Mouse (Mus musculus): ENCODE data around the gene Lurap1l.
"Not testable (repeated sequence)": the region's sequence is repeated elsewhere in the genome, so short reads cannot be mapped to it uniquely, and the experiment has no call there.

Lurap1l gene

GRCm38 (mm10) chr4:80910481-80910870 is at the start of gene Lurap1l:
Gene Lurap1l, plus strand, starts transcription at chr4:80910646.
- DNase-seq, result peak; percentile 70 to 81

DNA sequence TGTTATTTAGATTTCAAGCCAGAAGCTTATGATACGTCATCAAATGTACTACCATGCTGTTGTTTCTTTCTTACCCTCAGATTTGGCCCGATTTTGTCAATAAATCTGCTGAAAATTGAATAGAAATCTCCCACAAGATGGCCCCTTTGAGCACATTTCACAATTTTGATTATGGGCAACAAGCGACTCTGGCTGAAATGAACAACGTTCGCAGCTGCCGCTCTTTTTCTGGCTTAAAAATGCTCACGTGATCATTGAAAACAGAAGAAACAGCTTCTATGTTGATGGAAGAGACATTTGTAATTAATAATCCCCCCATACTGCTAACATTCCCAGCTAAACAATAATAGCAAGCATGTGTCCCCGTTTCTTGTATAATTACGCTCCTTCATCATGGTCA is 47.5 kb upstream of the Lurap1l start:
- no peak for DNase-seq

- no peak for DNase-seq
Measured at GRCm38 (mm10) chr4:80863906-80864305, 46.5 kb upstream of the Lurap1l start.

- no peak for DNase-seq
Measured at GRCm38 (mm10) chr4:80864511-80864922, 45.9 kb upstream of the Lurap1l start.

- DNase-seq, result no peak
Measured at GRCm38 (mm10) chr4:80866065-80866464, 44.4 kb upstream of the Lurap1l start.

DNA sequence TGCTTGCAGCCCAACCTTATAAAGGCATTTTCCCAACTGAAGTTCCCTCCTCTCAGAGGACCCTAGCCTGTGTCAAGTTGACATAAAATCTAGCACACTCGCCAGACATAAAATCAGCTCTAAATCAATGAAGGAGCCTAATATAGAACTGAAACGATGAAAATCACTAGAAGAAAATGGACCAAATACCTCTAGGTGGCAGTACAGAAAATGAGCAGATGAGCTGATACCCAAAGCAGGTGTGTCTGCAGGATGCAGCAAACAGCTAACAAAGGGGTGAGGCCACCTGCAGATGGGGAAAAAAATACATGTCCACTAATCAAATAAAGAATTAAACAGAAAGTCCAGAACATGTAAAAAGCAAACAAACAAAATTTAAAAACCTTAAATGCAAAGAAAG is 40.8 kb upstream of the Lurap1l start:
- no peak for DNase-seq

DNA sequence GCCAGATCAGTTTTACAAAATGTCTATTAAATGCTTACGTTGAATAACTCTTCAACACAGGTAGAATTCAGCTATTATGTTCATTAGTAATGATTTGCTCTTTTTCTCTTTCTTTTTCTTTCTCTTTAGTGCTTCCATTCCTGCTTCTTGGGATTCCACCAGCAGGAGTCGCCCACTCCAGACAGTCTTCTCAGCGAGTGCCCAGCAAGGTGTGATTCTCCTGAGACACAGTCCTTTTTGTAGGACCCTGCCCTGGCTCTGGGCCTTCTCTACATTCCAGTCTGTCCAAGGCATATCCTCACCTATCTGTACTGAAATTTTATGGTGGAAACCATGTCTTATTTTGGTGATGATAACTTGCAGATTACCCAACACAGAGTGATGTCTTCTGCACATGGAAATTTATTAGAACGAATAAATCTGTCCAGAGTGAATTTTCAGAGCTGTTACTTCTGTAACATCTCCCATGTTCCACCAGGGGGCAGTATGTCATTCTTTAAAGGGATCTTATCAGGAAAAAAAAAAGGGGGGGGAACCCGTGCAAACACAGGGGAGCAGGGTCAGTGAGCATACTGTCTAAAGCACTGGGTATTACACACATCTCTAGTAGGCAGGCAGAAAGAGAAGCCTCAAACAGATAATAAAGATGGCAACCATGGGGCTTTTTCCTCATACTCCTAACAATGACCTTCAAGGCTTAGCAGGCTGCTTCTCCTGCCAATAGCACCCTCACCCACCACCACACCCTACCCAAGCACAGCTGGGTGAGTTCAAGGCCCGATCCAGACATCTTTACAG is 37.4 kb upstream of the Lurap1l start:
- peak in 1 of 2 experiments; percentile 3 for DNase-seq

DNA sequence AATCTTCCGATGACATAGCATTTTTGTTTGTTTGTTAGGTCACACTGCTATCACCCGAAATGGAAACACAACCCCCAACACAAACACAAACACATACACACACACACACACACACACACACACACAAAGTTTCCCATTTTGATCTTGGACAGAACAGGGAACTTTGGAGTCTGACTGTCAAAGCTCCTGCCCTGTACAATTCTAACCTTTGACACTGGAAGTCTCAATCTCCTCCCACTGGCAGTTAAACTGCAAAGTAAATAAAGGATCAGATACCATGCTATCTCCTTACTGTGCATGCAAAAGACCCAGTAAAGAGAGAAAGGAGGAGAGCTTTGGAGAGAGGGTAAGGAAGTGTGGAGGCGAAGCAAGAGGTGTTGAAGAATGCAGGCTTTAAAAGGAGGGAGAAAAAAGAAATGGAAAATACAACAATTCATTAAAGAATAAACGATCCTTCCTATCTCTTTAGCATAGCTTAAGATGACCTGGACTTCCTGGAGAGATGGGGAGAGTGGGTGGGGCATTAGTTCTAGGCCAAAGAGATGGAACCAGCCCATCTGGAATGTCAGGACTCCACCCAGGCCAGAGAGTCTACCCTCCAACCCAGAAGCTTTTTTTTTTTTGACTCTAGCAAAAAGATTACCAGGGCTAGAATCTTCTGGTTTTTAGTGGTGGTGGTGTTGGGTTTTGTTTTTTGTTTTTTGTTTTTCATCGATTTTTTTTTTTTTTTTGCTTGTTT is 36.2 kb upstream of the Lurap1l start:
- peak in 1 of 2 experiments; percentile 12 for DNase-seq

DNA sequence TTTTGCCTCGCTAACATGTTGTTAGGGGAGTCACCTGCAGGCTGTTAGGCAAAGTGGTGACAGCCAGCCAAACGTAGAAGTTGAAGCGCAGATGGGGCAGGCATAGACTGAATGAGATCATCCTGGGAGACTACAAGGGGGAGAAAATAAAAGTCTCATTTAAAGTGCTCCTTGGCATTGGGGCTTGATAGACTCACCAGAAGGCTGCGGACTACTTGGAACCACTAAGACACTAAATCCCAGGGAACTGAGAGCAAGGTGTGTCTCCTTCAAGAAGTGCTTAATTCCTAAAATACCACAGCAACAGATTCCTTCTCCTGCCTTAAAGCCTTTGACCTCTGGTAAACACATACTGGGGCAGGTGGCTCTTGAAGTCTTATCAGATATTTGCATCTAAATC is 35.4 kb upstream of the Lurap1l start:
- DNase-seq, result no peak

- DNase-seq, result no peak
Measured at GRCm38 (mm10) chr4:80881996-80882599, 28.3 kb upstream of the Lurap1l start.

DNA sequence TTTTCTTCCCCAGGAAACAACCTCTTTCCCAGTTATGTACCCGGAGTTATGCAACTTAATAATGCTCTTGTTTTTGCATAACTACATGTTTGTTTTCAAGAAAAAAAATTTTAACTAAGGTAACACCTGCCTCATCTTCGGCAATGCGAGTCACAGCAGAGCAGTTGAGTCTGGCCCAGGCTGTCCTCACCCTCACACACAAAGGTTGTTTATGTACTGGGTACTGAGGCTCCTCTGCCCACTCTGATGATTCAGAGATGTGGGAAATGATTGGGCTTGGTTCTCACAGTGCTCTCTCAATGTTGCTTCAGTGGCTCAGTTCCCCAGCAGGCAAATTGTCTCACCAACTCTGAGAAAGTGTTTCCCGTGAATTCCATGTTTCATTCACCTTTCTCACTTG is 23.8 kb upstream of the Lurap1l start:
- DNase-seq, result no peak

DNA sequence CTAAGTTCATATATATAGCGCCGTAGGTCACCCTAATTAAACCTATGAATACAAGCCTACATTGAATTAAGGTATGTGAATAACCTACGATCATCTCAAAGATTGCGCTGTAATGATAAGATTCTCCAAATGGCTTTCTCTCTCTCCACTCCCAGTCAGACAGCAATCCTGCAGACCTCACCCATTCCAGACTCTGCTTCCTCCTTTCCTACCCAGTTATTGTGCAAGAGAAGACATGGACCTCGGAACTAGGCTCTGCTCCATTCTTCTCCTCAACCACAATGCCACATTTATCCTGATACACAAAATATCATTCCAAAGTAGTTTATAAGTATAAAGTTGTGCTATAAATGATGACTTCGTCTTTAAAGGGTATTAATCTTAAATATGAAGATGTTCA is 19.4 kb upstream of the Lurap1l start:
- DNase-seq, result no peak

DNA sequence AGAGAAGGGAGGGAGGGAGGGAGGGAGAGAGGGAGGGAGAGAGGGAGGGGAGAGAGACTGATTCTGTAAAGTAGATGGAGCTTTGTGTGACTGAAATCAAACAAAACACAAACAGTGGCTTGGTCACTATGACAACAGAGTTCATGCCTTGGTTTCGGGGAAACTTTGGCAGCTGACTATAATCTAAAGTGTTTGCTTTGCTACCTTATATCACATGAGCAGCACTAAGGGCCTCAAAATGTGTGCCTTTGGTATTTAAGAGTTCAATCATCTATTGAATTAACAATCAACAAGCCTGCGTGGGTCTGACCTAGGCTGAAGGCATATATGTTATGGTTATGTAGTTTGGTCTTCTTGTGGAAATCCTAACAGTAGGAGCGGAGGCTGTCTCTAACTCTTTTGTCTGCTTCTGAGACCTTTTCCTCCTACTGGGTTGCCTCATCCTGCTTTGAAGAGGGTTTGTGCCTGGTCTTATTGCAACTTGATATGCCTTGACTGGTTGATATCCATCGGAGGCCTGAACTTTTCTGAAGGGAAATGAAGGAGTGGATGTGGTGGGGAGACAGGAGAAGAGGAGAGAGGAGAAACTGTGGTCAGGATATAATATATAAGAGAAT is 15.1 kb upstream of the Lurap1l start:
- no peak for DNase-seq

GRCm38 (mm10) chr4:80906726-80907125 is 3.7 kb upstream of the Lurap1l start:
- no peak for DNase-seq

DNA sequence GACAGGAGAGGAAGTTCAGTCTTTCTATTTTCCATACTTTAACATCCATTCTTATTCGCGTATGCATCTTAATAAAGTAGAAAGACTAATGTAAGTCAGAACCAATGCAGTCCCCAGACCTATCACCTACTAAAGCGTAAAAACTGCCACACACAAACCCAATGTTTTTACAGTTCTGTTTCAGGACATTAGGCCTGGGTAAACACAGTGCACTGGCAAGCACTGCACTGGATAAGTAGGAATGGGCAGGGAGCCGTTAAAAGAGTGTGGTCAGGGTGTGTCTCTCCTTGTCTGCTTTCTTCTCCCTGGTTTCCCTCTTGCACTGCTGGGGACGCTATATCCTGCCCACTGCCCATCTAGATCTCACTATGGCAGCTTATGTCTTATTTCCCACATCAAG is 2.5 kb upstream of the Lurap1l start:
- DNase-seq, result no peak

- DNase-seq, result no peak
Measured at GRCm38 (mm10) chr4:80908902-80909301, 1.5 kb upstream of the Lurap1l start.

- peak; percentile 14 to 36 for DNase-seq
Measured at GRCm38 (mm10) chr4:80910871-80911701, 640 bp downstream of the Lurap1l start.

- peak; percentile 88 to 91 for DNase-seq
Measured at GRCm38 (mm10) chr4:80911706-80912540, 1.5 kb downstream of the Lurap1l start.

DNA sequence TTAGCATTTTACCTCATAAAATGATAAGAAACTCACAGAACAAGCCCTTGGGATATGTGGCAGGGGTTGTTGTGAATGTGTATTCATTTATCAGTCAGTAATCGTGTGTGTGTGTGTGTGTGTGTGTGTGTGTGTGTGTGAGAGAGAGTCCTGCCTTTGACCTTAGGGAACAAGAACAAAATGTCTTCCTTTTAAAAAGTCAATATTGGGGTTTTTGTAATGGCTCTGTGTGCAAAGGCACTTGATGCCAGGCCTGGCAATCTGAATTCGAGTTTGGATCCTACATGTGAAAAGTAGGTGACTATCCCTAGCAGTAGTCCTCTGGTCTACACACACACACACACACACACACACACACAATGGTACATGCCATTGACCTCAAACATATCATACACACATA is 4.8 kb downstream of the Lurap1l start:
- DNase-seq, result no peak

DNA sequence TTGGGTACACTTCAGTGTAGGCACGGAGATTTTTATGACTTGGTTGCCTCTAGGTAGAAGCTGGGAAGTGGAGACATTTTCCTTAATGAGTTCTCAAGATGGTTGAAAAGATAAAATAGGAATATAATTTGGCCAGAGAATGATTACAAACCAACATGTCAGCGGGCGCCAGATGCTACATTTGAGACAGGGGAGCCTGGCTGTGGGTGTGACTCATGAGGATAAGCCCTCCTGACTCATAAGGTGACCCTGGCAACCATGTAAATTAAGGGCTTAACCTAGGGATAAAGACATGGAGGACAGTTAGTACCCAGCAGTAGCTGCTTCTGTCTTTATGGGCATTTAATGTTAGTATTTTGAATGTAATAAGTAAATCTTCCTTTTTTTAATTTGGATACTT is 6.2 kb downstream of the Lurap1l start:
- no peak for DNase-seq

DNA sequence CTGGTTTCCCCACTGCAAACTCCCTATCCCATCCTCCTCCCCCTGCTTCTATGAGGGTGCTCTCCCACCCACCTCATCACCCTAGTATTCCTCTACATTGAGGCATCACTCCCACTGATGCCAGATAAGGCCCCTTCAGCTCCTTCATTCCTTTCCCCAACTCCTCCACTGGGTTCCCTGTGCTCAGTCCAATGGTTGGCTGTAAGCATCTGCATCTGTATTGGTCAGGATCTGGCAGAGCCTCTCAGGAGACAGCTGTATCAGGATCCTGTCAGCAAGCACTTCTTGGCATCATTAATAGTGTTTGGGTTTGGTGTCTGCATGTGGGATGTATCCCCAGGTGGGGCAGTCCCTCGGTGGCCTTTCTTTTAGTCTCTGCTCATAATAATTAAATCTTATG is 6.7 kb downstream of the Lurap1l start:
- not testable (repeated sequence) for DNase-seq

DNA sequence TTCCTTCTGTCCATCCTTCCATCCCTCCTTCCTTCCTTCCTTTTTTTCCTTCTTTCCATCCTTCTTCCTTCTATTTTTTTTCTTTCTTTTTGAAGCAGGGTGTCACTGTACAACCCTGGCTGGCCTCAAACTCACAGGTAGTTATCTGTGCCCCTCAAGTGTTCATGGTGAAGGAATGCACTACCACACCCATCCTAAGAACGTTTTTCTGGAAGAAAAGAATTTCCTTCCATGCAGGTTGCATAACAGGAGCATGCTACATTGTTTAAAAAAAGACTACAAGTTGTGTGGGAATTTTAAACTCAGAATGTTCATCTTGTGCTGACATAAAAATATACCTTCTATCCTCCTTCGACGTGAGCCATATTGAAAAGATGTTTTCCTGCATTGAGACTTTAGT is 7.4 kb downstream of the Lurap1l start:
- DNase-seq, result no peak
